Mouse (Mus musculus) neural tube, embryonic 15.5 days (tissue): ENCODE data around the gene Hist1h2ao. TPM values are rescaled to one million over a fixed set of nuclear protein-coding genes. Genes with fewer than 3 reads are reported as not detected.
A peak's percentile ranks its signal among the peaks of the same experiment; 100 is the strongest.

ENCODE experiments used
- ATAC-seq: fragments of 200-750 bp; cut with Nextera tagmentation; 2 replicates; pipeline ENCODE4 v1.8.0; 2017; ENCODE audit warnings: mild to moderate bottlenecking, moderate TSS enrichment, moderate library complexity; ENCODE audit not compliant: low FRiP score
- H3K27ac ChIP-seq: fragments of 300-500 bp; sonication (generic); replicated peaks from 2 replicates; pipeline ENCODE4 v1.5.1; 2015; ENCODE audit warnings: mild to moderate bottlenecking, inconsistent platforms
- H3K27me3 ChIP-seq: fragments of 300-500 bp; sonication (generic); replicated peaks from 2 replicates; pipeline ENCODE4 v1.6.1; 2015; ENCODE audit warnings: inconsistent platforms
- H3K36me3 ChIP-seq: fragments of 300-500 bp; sonication (generic); 2 replicates; pipeline ENCODE4 v1.6.1; 2015; ENCODE audit warnings: inconsistent platforms
- H3K4me1 ChIP-seq: fragments of 300-500 bp; sonication (generic); 2 replicates; pipeline ENCODE4 v1.6.1; 2015; ENCODE audit warnings: inconsistent platforms
- H3K4me2 ChIP-seq: fragments of 300-500 bp; sonication (generic); 2 replicates; pipeline ENCODE4 v1.6.1; 2015; ENCODE audit warnings: inconsistent platforms, mild to moderate bottlenecking, moderate library complexity
- H3K4me3 ChIP-seq: fragments of 300-500 bp; sonication (generic); replicated peaks from 2 replicates; pipeline ENCODE4 v1.5.1; 2015; ENCODE audit warnings: mild to moderate bottlenecking, inconsistent platforms
- H3K9ac ChIP-seq: fragments of 300-500 bp; sonication (generic); replicated peaks from 2 replicates; pipeline ENCODE4 v1.6.1; 2015; ENCODE audit warnings: mild to moderate bottlenecking, inconsistent platforms
- H3K9me3 ChIP-seq: fragments of 300-500 bp; sonication (generic); replicated peaks from 2 replicates; pipeline ENCODE4 v1.6.1; 2016; ENCODE audit warnings: inconsistent platforms
- WGBS: fragments of 180-500 bp; shearing (Covaris S2); methylation state at CpG from one replicate; pipeline ENCODE4 v1.1.7; 2015; ENCODE audit warnings: mixed read lengths; 5-methylcytosine and 5-hydroxymethylcytosine counted together
- microRNA-seq: library from miRNA; unstranded; fragments of <30 nt; microRNA quantifications from one replicate; pipeline ENCODE4, GENCODE M21; 2017
- polyA plus RNA-seq: library from polyadenylated mRNA; unstranded; fragments of >200 nt; fragmentation: Nextera tagmentation; extraction: Ambion mirVana; gene quantifications from 2 replicates; pipeline ENCODE4 v1.2.1, GENCODE M21; 2015

The Hist1h2ao gene
- polyA plus RNA-seq, 1 experiment from 2014 or later: 1.5 TPM

- Histone ChIP-seq H3K9ac (peak overlapping the region; percentile 38; the same call in 1 of the 2 replicates), H3K27me3 (peaks cover 8% of the 10 kb centered on the region; the same call in 1 of the 2 replicates), H3K4me3 (peak overlapping the region; percentile 43), H3K4me2 (peak overlapping the region; percentile 50), H3K27ac (0 out of 2 replicates have a peak overlapping the region, but pooled peaks have one; percentile 18), H3K36me3 (no peaks in the 10 kb centered on the region), H3K4me1 (no peaks in the 10 kb centered on the region), H3K9me3 (no peaks in the 10 kb centered on the region)
- peak; percentile 79 for ATAC-seq
- under 1% methylated on average over 15 of the region's 15 CpGs for WGBS
These were observed 45.5 kb downstream of the Hist1h2ao start for GRCm38 (mm10) chr13:21855698-21856162.

Small RNA genes lying within 50 kb of the gene (microRNA-seq; reads per million reads assigned to microRNA genes)
- gene Gm19658: not detected
- gene Gm44346: not detected
- gene Gm44466: not detected

Other genes starting within 250 kb of the Hist1h2ao start
- gene Olfr1364, start 228.7 kb upstream of the Hist1h2ao start, polyA plus RNA-seq: not detected in 2 replicates
- gene Olfr1362, start 196.4 kb upstream of the Hist1h2ao start, polyA plus RNA-seq: not detected in 2 replicates
- gene Olfr11, start 167.9 kb upstream of the Hist1h2ao start, polyA plus RNA-seq: 0.04 TPM in 1 of 2 replicates, not detected in the other
- gene Olfr1361, start 147.1 kb upstream of the Hist1h2ao start, polyA plus RNA-seq: not detected in 2 replicates
- gene Olfr1360, start 133.1 kb upstream of the Hist1h2ao start, polyA plus RNA-seq: not detected in 2 replicates
- gene Olfr1359, start 112.4 kb upstream of the Hist1h2ao start, polyA plus RNA-seq: not detected in 2 replicates
- gene Hist1h2bl, start 94.3 kb upstream of the Hist1h2ao start, polyA plus RNA-seq: not detected in 2 replicates
- 7.9 and 9.5 TPM in 2 replicates for gene Hist1h2ai, start 94.0 kb upstream of the Hist1h2ao start, polyA plus RNA-seq
- 3.2 and 5.6 TPM in 2 replicates for gene Hist1h3h, start 92.8 kb upstream of the Hist1h2ao start, polyA plus RNA-seq
- 0.87 and 2.3 TPM in 2 replicates for gene Hist1h2bm, start 88.4 kb upstream of the Hist1h2ao start, polyA plus RNA-seq
- gene Hist1h4j, start 75.4 kb upstream of the Hist1h2ao start, polyA plus RNA-seq: 0.45 and 0.56 TPM in 2 replicates
- gene Hist1h4k, start 60.0 kb upstream of the Hist1h2ao start, polyA plus RNA-seq: 2.2 and 2.7 TPM in 2 replicates
- gene Hist1h2ak, start 56.6 kb upstream of the Hist1h2ao start, polyA plus RNA-seq: 5.6 and 7.7 TPM in 2 replicates
- gene Hist1h2bn, start 56.3 kb upstream of the Hist1h2ao start, polyA plus RNA-seq: not detected in 2 replicates
- gene Hist1h1b, start 29.8 kb upstream of the Hist1h2ao start, polyA plus RNA-seq: 2.2 and 5.8 TPM in 2 replicates
- gene Hist1h3i, start 27.1 kb upstream of the Hist1h2ao start, polyA plus RNA-seq: 20.1 and 38.6 TPM in 2 replicates
- 4.1 TPM in 1 of 2 replicates, not detected in the other for gene Hist1h2an, start 23.2 kb upstream of the Hist1h2ao start, polyA plus RNA-seq
- 0.56 and 1.8 TPM in 2 replicates for gene Hist1h2bp, start 23.0 kb upstream of the Hist1h2ao start, polyA plus RNA-seq
- gene Hist1h2bq, start 268 bp upstream of the Hist1h2ao start, polyA plus RNA-seq: 3.9 and 10.2 TPM in 2 replicates
- gene Hist1h4m, start 1.3 kb downstream of the Hist1h2ao start, polyA plus RNA-seq: not detected in 2 replicates
- 3.9 and 6.9 TPM in 2 replicates for gene Hist1h4n, start 21.7 kb downstream of the Hist1h2ao start, polyA plus RNA-seq
- gene Hist1h2ap, start 23.0 kb downstream of the Hist1h2ao start, polyA plus RNA-seq: 380 and 932 TPM in 2 replicates
- gene Hist1h2br, start 23.3 kb downstream of the Hist1h2ao start, polyA plus RNA-seq: 3.4 and 10.4 TPM in 2 replicates
- 10.3 and 11.5 TPM in 2 replicates for gene Zfp184, start 134.6 kb downstream of the Hist1h2ao start, polyA plus RNA-seq
- gene Pom121l2, start 170.7 kb downstream of the Hist1h2ao start, polyA plus RNA-seq: 0.11 TPM in 1 of 2 replicates, not detected in the other
- gene Prss16, start 199.3 kb downstream of the Hist1h2ao start, polyA plus RNA-seq: 0.09 and 167 TPM in 2 replicates
- 4.5 TPM in 1 of 2 replicates, not detected in the other for gene Hist1h2ah, start 225.1 kb downstream of the Hist1h2ao start, polyA plus RNA-seq
- 0.97 and 2.2 TPM in 2 replicates for gene Hist1h2bk, start 225.4 kb downstream of the Hist1h2ao start, polyA plus RNA-seq
- gene Hist1h4i, start 230.9 kb downstream of the Hist1h2ao start, polyA plus RNA-seq: 4.8 and 8.5 TPM in 2 replicates
- 3.0 and 13.9 TPM in 2 replicates for gene Hist1h2ag, start 232.5 kb downstream of the Hist1h2ao start, polyA plus RNA-seq
- gene Hist1h2bj, start 232.7 kb downstream of the Hist1h2ao start, polyA plus RNA-seq: 2.0 and 7.2 TPM in 2 replicates